ENCODE assay signal across 9 mouse cellular contexts in genomic region chr15:86203292-86203793, GRCm38 (mm10). TPM values are rescaled to one million over a fixed set of nuclear protein-coding genes. Genes with fewer than 3 reads are reported as not detected.
A peak's percentile ranks its signal among the peaks of the same experiment; 100 is the strongest.
DNase-seq lines count a peak whose midpoint lies in the region; ATAC-seq and TF ChIP-seq lines count a peak whose summit lies in the region.
"Had no signal": no experiment of that assay in that cellular context is flagged by ENCODE, and none has a peak within 500 bp of the region (broad histone marks: within the 10 kb centered on the region; RNA-seq: fewer than 3 reads in every experiment).

No protein-coding gene starts in this region.

- peak overlapping the region; percentile 61; the same call in 1 of the 2 replicates for H3K27ac ChIP-seq in heart, embryonic 16.5 days (ENCODE audit: low read length)
- H3K27ac ChIP-seq in lung, postnatal 0 days (ENCODE audit: low read length), result peak overlapping the region; percentile 76
- H3K27ac ChIP-seq in embryonic facial prominence, embryonic 15.5 days (replicated peaks), result peak overlapping the region; percentile 66
- peak overlapping the region; percentile 51; the same call in 1 of the 2 replicates for H3K27ac ChIP-seq in stomach, embryonic 15.5 days
- H3K27ac ChIP-seq: layer of hippocampus, adult 2 months had no signal

- H3K36me3 ChIP-seq in heart, embryonic 16.5 days (ENCODE audit: control insufficient read depth, insufficient read depth), result no peaks in the 10 kb centered on the region
- no peaks in the 10 kb centered on the region for H3K36me3 ChIP-seq in lung, postnatal 0 days (ENCODE audit: insufficient read depth, low read length)
- no peaks in the 10 kb centered on the region for H3K36me3 ChIP-seq in embryonic facial prominence, embryonic 15.5 days
- H3K36me3 ChIP-seq in stomach, embryonic 15.5 days, result no peaks in the 10 kb centered on the region

- intact Hi-C loops in heart, postnatal 36 days (cut with DNase I), result no loop called here

- no peak for ATAC-seq in heart, embryonic 16.5 days (replicated peaks; ENCODE audit: extremely low read depth, insufficient read depth, low FRiP score)
- ATAC-seq in lung, postnatal 0 days, result no peak
- ATAC-seq in embryonic facial prominence, embryonic 15.5 days (ENCODE audit: insufficient number of reproducible peaks, low FRiP score, low TSS enrichment, low read depth), result no peak
- ATAC-seq in stomach, embryonic 15.5 days (ENCODE audit: insufficient read depth, low FRiP score, low read depth), result no peak

- TF ChIP-seq EP300 in lung, postnatal 0 days (IDR thresholded peaks at IDR 0.05), result no peak

- no peak overlapping the region for H3K4me2 ChIP-seq in heart, embryonic 16.5 days (ENCODE audit: low read depth, low read length)
- no peak overlapping the region for H3K4me2 ChIP-seq in lung, postnatal 0 days (replicated peaks; ENCODE audit: low read depth, low read length)
- no peak overlapping the region for H3K4me2 ChIP-seq in embryonic facial prominence, embryonic 15.5 days (replicated peaks)
- H3K4me2 ChIP-seq in stomach, embryonic 15.5 days, result no peak overlapping the region

- 0 out of 2 replicates have a peak, but pooled peaks cover 2% of the 10 kb centered on the region for H3K9me3 ChIP-seq in heart, embryonic 16.5 days (replicated peaks; ENCODE audit: control insufficient read depth, low read length)
- H3K9me3 ChIP-seq in lung, postnatal 0 days (ENCODE audit: low read length), result no peaks in the 10 kb centered on the region
- H3K9me3 ChIP-seq in embryonic facial prominence, embryonic 15.5 days (replicated peaks), result no peaks in the 10 kb centered on the region
- no peaks in the 10 kb centered on the region for H3K9me3 ChIP-seq in stomach, embryonic 15.5 days

- H3K9ac ChIP-seq in heart, embryonic 16.5 days (ENCODE audit: low read length), result no peak overlapping the region
- H3K9ac ChIP-seq in lung, postnatal 0 days (replicated peaks; ENCODE audit: low read depth), result no peak overlapping the region
- H3K9ac ChIP-seq in embryonic facial prominence, embryonic 15.5 days, result no peak overlapping the region
- no peak overlapping the region for H3K9ac ChIP-seq in stomach, embryonic 15.5 days

- no peak for TF ChIP-seq CTCF in lung, postnatal 0 days (IDR thresholded peaks at IDR 0.05)

- no peak overlapping the region for H3K4me3 ChIP-seq in heart, embryonic 16.5 days (ENCODE audit: low read length)
- H3K4me3 ChIP-seq in lung, postnatal 0 days (ENCODE audit: low read depth, low read length), result no peak overlapping the region
- H3K4me3 ChIP-seq in embryonic facial prominence, embryonic 15.5 days (replicated peaks), result no peak overlapping the region
- no peak overlapping the region for H3K4me3 ChIP-seq in stomach, embryonic 15.5 days (replicated peaks)
- H3K4me3 ChIP-seq: layer of hippocampus, adult 2 months had no signal

- WGBS in heart, embryonic 16.5 days, result 84% methylated on average over 7 of the region's 7 CpGs
- 74% methylated on average over 7 of the region's 7 CpGs for WGBS in lung, postnatal 0 days
- 79% methylated on average over 7 of the region's 7 CpGs for WGBS in embryonic facial prominence, embryonic 15.5 days
- 80% methylated on average over 7 of the region's 7 CpGs for WGBS in stomach, embryonic 15.5 days

- peaks cover 8% of the 10 kb centered on the region; the same call in 1 of the 2 replicates for H3K4me1 ChIP-seq in heart, embryonic 16.5 days (ENCODE audit: control insufficient read depth, insufficient read depth, low read length)
- peaks cover 5% of the 10 kb centered on the region for H3K4me1 ChIP-seq in lung, postnatal 0 days (ENCODE audit: insufficient read depth, low read depth, low read length)
- H3K4me1 ChIP-seq in embryonic facial prominence, embryonic 15.5 days, result peaks cover 30% of the 10 kb centered on the region
- H3K4me1 ChIP-seq in stomach, embryonic 15.5 days, result peaks cover 8% of the 10 kb centered on the region; the same call in 1 of the 2 replicates

- DNase-seq in heart, postnatal 36 days, result no peak
- DNase-seq in lung, postnatal 0 days (ENCODE audit: low spot score), result no peak
- no peak for DNase-seq in lung, postnatal 10 days
- DNase-seq in adrenal gland, postnatal 14 days, result no peak
- DNase-seq: cerebellum, adult 11-12 months had no signal

- H3K27me3 ChIP-seq in heart, embryonic 16.5 days (ENCODE audit: control insufficient read depth, insufficient read depth, low read length), result no peaks in the 10 kb centered on the region
- no peaks in the 10 kb centered on the region for H3K27me3 ChIP-seq in lung, postnatal 0 days (replicated peaks; ENCODE audit: insufficient read depth, low read length)
- no peaks in the 10 kb centered on the region for H3K27me3 ChIP-seq in embryonic facial prominence, embryonic 15.5 days
- no peaks in the 10 kb centered on the region for H3K27me3 ChIP-seq in stomach, embryonic 15.5 days (replicated peaks)

RNA-seq across cellular contexts. Expression of gene Tbc1d22a, which starts 10.9 kb away (rescaled TPM):
- polyA plus RNA-seq in heart, embryonic 16.5 days (2015; fragmentation: Nextera tagmentation; extraction: Ambion mirVana), result 11.5 and 12.6 TPM in 2 replicates
- total RNA-seq in heart, postnatal 36 days (2021), result 10 to 100 TPM; 21.7 to 28.6 TPM
- polyA plus RNA-seq in lung, postnatal 0 days (2015; fragmentation: Nextera tagmentation; extraction: Ambion mirVana), result 11.8 and 13.1 TPM in 2 replicates
- 12.4 and 12.8 TPM in 2 replicates for polyA plus RNA-seq in embryonic facial prominence, embryonic 15.5 days (2015; fragmentation: Nextera tagmentation; extraction: Ambion mirVana)
- polyA plus RNA-seq in stomach, embryonic 15.5 days (2015; fragmentation: Nextera tagmentation; extraction: Ambion mirVana), result 10.4 TPM in 2 replicates
- 26.8 and 32.0 TPM in 2 replicates for total RNA-seq in adrenal gland, postnatal 14 days (2021)

RNA-seq across cellular contexts. Expression of gene Cerk, which starts 17.4 kb away (rescaled TPM):
- 18.7 and 19.3 TPM in 2 replicates for polyA plus RNA-seq in heart, embryonic 16.5 days (2015; fragmentation: Nextera tagmentation; extraction: Ambion mirVana)
- total RNA-seq in heart, postnatal 36 days (2021), result 10 to 100 TPM; 28.0 to 28.1 TPM
- polyA plus RNA-seq in lung, postnatal 0 days (2015; fragmentation: Nextera tagmentation; extraction: Ambion mirVana), result 16.9 and 20.0 TPM in 2 replicates
- 16.8 and 17.4 TPM in 2 replicates for polyA plus RNA-seq in embryonic facial prominence, embryonic 15.5 days (2015; fragmentation: Nextera tagmentation; extraction: Ambion mirVana)
- polyA plus RNA-seq in stomach, embryonic 15.5 days (2015; fragmentation: Nextera tagmentation; extraction: Ambion mirVana), result 11.0 and 12.1 TPM in 2 replicates
- 31.5 and 33.0 TPM in 2 replicates for total RNA-seq in adrenal gland, postnatal 14 days (2021)
